Mouse (Mus musculus) forebrain, postnatal 0 days (tissue): ENCODE data around the gene Rpl14. TPM values are rescaled to one million over a fixed set of nuclear protein-coding genes. Genes with fewer than 3 reads are reported as not detected.
"Not testable (repeated sequence)": the region's sequence is repeated elsewhere in the genome, so short reads cannot be mapped to it uniquely, and the experiment has no call there.

Experiments
- ATAC-seq: fragments of 200-750 bp; cut with Nextera tagmentation; 2 replicates; pipeline ENCODE4 v1.8.0; 2017; ENCODE audit warnings: mild to moderate bottlenecking, moderate library complexity
- DNase-seq: peaks from one replicate; pipeline ENCODE4 v3.0.0-alpha.2; 2015
- H3K27ac ChIP-seq: fragments of 300-500 bp; sonication (generic); 2 replicates; pipeline ENCODE4 v1.5.1; 2014; ENCODE audit warnings: low read depth, mild to moderate bottlenecking, antibody characterized with exemption, low read length, moderate library complexity, mixed read lengths
- H3K27me3 ChIP-seq: fragments of 300-500 bp; sonication (generic); 2 replicates; pipeline ENCODE4 v1.6.1; 2014; ENCODE audit warnings: mild to moderate bottlenecking, low read length, mixed read lengths; ENCODE audit not compliant: insufficient read depth
- H3K36me3 ChIP-seq: fragments of 300-500 bp; sonication (generic); 2 replicates; pipeline ENCODE4 v1.6.1; 2014; ENCODE audit warnings: mild to moderate bottlenecking, moderate library complexity; ENCODE audit not compliant: insufficient read depth
- H3K4me1 ChIP-seq: fragments of 300-500 bp; sonication (generic); 2 replicates; pipeline ENCODE4 v1.6.1; 2014; ENCODE audit warnings: antibody characterized with exemption; ENCODE audit not compliant: insufficient read depth
- H3K4me2 ChIP-seq: fragments of 300-500 bp; sonication (generic); 2 replicates; pipeline ENCODE4 v1.6.1; 2014; ENCODE audit warnings: low read depth, mild to moderate bottlenecking, moderate library complexity
- H3K4me3 ChIP-seq: fragments of 300-500 bp; sonication (generic); 2 replicates; pipeline ENCODE4 v1.5.1; 2014; ENCODE audit warnings: low read depth, low read length, mixed read lengths
- H3K9ac ChIP-seq: fragments of 300-500 bp; sonication (generic); 2 replicates; pipeline ENCODE4 v1.6.1; 2014; ENCODE audit warnings: mild to moderate bottlenecking
- H3K9me3 ChIP-seq: fragments of 300-500 bp; sonication (generic); 2 replicates; pipeline ENCODE4 v1.6.1; 2016; ENCODE audit warnings: low read length
- CTCF ChIP-seq: sonication (generic); IDR thresholded peaks from 2 replicates; pipeline ENCODE4 v1.5.1; 2016; ENCODE audit warnings: antibody characterized with exemption, control low read depth, low read depth
- WGBS: fragments of 180-500 bp; shearing (Covaris S2); extraction: QIAGEN DNeasy Blood & Tissue Kit; methylation state at CpG from one replicate; pipeline ENCODE4 v1.1.7; 2014; 5-methylcytosine and 5-hydroxymethylcytosine counted together
- polyA plus RNA-seq: library from polyadenylated mRNA; unstranded; fragments of >200 nt; fragmentation: Nextera tagmentation; extraction: Ambion mirVana; gene quantifications from 2 replicates; pipeline ENCODE4 v1.2.1, GENCODE M21; 2015
- total RNA-seq: library from RNA; depleted of rRNA; stranded (reverse); fragments of >200 nt; gene quantifications from 2 replicates; pipeline ENCODE4 v1.2.3, GENCODE M21; 2014; rRNA removed

The Rpl14 gene
- total RNA-seq = 449 and 763 TPM in 2 replicates
- polyA plus RNA-seq = 491 and 597 TPM in 2 replicates

DNA sequence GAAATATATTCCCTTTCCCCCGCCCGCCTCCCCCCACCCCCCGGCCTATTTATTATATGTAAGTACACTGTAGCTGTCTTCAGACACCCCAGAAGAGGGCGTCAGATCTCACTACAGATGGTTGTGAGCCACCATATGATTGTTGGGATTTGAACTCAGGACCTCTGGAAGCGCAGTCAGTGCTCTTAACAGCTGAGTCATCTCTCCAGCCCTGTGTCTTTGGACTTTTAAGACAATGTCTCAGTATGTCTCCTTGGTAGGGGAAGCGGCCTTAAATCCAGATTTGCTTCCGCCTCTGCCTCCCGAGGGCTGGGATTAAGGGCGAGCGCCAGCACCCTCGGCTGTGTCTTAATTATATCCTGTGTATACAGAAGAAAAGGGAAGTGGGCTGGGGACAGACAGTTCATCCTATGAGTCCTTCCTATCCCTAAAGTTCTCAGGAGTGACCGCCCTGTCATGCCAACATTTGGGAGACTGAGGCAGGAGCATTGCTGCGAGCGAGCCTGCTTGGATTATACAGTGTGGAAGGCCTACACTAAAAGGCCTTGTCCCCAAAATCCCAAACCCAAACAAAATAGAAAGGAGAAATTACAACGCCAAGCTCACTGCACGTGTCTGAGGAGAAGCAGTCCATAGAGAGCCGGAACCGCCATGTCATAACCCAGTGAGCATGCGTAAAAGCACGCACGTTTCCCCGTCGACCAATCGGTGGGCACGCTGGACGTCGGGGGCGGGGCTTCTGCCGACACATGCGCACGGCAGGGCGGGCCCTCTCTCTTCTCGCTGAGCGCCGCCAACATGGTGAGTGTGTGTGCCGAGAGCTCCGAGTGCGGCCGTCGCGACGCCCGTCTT is at the start of gene Rpl14:
Rpl14 (plus strand) TSS at position 704 of the 852 bp plus-strand sequence.
- no peaks in the 10 kb centered on the region for H3K27me3 ChIP-seq
- peak within 1 kb of the TSS; percentile 87 for H3K9ac ChIP-seq
- H3K4me1 ChIP-seq = 0 out of 2 replicates have a peak, but pooled peaks cover 8% of the 10 kb centered on the region
- H3K27ac ChIP-seq = peak within 1 kb of the TSS; percentile 88
- peak within 1 kb of the TSS; percentile 86 for H3K4me2 ChIP-seq
- H3K36me3 ChIP-seq = peaks cover 34% of the 10 kb centered on the region
- 8% methylated on average over 43 of the region's 43 CpGs for WGBS
- peak within 1 kb of the TSS; percentile 87 for H3K4me3 ChIP-seq
- peak; percentile 98 for DNase-seq
- H3K9me3 ChIP-seq = no peaks in the 10 kb centered on the region
- no peak for TF ChIP-seq CTCF
- ATAC-seq = peak; percentile 99

- no peak overlapping the region for H3K4me3 ChIP-seq
- no peaks in the 10 kb centered on the region for H3K9me3 ChIP-seq
- no peak overlapping the region for H3K9ac ChIP-seq
- H3K36me3 ChIP-seq = no peaks in the 10 kb centered on the region
- no peak for TF ChIP-seq CTCF
- H3K4me2 ChIP-seq = no peak overlapping the region
- H3K4me1 ChIP-seq = no peaks in the 10 kb centered on the region
- DNase-seq (no peak), ATAC-seq (no peak)
- no peaks in the 10 kb centered on the region for H3K27me3 ChIP-seq
- H3K27ac ChIP-seq = no peak overlapping the region
- 16% methylated on average over 4 of the region's 4 CpGs for WGBS
These were observed 44.0 kb upstream of the Rpl14 start for GRCm38 (mm10) chr9:120527270-120527669.

GRCm38 (mm10) chr9:120527919-120528318 is 43.3 kb upstream of the Rpl14 start:
- TF ChIP-seq CTCF = no peak
- Histone ChIP-seq H3K36me3 (no peaks in the 10 kb centered on the region), H3K27ac (no peak overlapping the region), H3K27me3 (no peaks in the 10 kb centered on the region), H3K9me3 (no peaks in the 10 kb centered on the region), H3K4me2 (no peak overlapping the region), H3K4me1 (no peaks in the 10 kb centered on the region), H3K9ac (no peak overlapping the region), H3K4me3 (no peak overlapping the region)
- ATAC-seq (no peak), DNase-seq (no peak)
- WGBS = 91% methylated on average over 8 of the region's 8 CpGs

DNA sequence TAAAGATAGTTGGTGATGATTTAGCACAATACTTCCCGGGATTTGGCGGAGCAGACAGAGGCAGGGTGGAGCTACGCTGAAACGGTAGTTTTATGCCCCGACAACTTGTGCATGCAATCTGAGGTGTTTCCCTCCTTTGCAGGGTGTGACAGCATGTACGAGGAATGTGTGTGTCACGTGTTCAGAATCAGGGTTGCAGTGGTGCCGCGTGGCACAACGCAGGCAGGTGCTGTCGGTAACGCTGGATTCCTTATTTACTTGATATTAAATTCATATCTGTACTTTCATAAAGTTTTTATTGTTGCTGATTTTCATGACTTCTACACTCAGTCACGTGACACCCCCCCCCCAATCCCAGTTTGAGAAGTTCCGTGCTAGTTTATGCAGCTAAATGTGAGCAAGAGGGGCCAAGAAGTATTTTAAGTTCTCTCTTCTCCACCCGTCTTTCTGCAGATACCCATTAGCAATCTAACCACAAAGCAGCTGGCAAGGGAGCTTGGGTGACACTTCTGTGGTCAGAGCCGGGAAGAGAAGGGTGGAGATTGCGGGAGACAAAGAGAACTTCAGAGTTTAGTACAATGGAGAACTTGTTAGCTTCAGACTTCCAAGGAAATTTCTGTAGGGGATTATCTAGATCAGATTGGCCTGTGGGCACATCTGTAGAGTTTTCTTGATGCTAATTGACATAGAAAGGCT is 42.3 kb upstream of the Rpl14 start:
- H3K4me1 ChIP-seq = no peaks in the 10 kb centered on the region
- TF ChIP-seq CTCF = no peak
- H3K4me3 ChIP-seq = no peak overlapping the region
- ATAC-seq (no peak), DNase-seq (no peak)
- 78% methylated on average over 17 of the region's 17 CpGs for WGBS
- no peak overlapping the region for H3K27ac ChIP-seq
- H3K27me3 ChIP-seq = no peaks in the 10 kb centered on the region
- no peak overlapping the region for H3K4me2 ChIP-seq
- H3K9ac ChIP-seq = no peak overlapping the region
- no peaks in the 10 kb centered on the region for H3K36me3 ChIP-seq
- H3K9me3 ChIP-seq = no peaks in the 10 kb centered on the region

DNA sequence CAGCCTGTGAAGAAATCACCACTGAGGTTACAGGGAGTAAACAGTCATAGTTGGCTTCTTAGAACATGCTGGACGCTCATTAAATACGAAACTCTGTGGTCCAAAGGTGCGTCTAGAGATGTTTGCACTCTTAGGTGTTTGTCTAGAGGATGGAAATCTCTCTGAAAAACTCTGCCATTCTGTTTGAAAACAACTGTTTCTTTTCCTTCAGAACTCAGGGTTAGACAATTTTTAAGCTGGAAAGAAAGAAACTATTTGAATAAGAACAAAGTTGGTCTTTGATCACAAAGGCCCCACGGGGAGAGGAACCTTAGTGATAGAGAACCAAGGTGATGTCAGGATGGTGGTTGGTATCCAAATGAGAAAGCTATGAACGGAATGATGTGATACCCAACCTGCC is 40.8 kb upstream of the Rpl14 start:
- H3K9me3 ChIP-seq = no peaks in the 10 kb centered on the region
- no peak for ATAC-seq
- no peak overlapping the region for H3K4me2 ChIP-seq
- TF ChIP-seq CTCF = no peak
- WGBS = 86% methylated on average over 5 of the region's 5 CpGs
- H3K4me3 ChIP-seq = no peak overlapping the region
- H3K4me1 ChIP-seq = no peaks in the 10 kb centered on the region
- no peak overlapping the region for H3K27ac ChIP-seq
- no peaks in the 10 kb centered on the region for H3K36me3 ChIP-seq
- no peaks in the 10 kb centered on the region for H3K27me3 ChIP-seq
- no peak overlapping the region for H3K9ac ChIP-seq
- no peak for DNase-seq

DNA sequence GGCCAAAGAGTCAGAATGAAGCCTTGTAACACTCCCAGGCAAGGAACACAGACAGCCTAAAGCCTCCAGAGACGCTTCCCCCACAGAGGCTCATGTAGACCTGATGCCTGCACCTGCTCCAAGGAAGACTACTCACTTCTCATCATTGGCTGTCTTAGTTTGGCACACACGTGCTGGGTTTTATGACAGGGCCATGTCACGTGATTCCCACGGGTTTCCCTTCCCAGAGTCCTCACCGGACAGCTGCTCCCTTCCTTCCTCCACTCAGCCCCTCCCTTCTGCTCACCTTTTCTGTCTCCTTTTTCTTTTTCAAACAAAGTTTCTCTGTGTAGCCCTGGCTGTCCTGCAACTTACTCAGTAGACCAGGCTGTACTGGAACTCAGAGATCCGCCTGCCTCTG is 39.2 kb upstream of the Rpl14 start:
- WGBS = 85% methylated on average over 6 of the region's 6 CpGs
- Histone ChIP-seq H3K36me3 (no peaks in the 10 kb centered on the region), H3K4me2 (no peak overlapping the region), H3K9ac (no peak overlapping the region), H3K27me3 (no peaks in the 10 kb centered on the region), H3K27ac (no peak overlapping the region), H3K9me3 (no peaks in the 10 kb centered on the region), H3K4me1 (no peaks in the 10 kb centered on the region), H3K4me3 (no peak overlapping the region)
- no peak for TF ChIP-seq CTCF
- no peak for ATAC-seq
- DNase-seq = no peak

GRCm38 (mm10) chr9:120532691-120533090 is 38.6 kb upstream of the Rpl14 start:
- DNase-seq = no peak
- Histone ChIP-seq H3K4me2 (no peak overlapping the region), H3K36me3 (no peaks in the 10 kb centered on the region), H3K27me3 (no peaks in the 10 kb centered on the region), H3K27ac (no peak overlapping the region), H3K9ac (no peak overlapping the region), H3K4me1 (no peaks in the 10 kb centered on the region), H3K4me3 (no peak overlapping the region), H3K9me3 (no peaks in the 10 kb centered on the region)
- no peak for ATAC-seq
- TF ChIP-seq CTCF = no peak
- 89% methylated on average over 6 of the region's 6 CpGs for WGBS

DNA sequence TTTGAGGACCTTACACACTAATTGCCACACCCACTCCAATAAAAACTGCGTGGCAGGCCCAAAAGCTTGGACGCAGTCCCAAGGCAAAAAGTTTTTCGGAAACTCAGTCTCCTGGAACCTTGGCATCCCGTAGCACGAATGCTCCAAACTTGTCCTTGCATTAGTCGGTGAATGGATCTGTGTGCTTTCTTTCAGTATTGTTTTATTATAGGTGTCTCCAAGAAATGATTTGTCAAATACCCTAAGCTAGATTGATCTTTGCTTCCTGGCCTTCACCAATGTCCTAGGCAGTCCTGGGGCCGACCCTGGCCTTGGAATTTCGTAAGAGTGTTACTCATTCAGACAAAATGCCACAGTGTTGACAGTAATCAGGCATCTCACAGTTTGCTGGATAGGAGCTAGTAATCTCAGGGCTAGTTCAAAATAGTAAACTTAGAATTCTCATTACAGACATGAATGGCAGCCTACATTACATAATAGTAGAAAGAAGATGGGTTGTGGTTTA is 37.7 kb upstream of the Rpl14 start:
- DNase-seq, H3K36me3 ChIP-seq, H3K27me3 ChIP-seq, H3K9me3 ChIP-seq, H3K9ac ChIP-seq, H3K27ac ChIP-seq, H3K4me2 ChIP-seq, H3K4me3 ChIP-seq, H3K4me1 ChIP-seq, ATAC-seq: not testable (repeated sequence)
- 94% methylated on average over 8 of the region's 8 CpGs for WGBS
